Mouse (Mus musculus): ENCODE data around the gene Cdc42bpa.

Gene Cdc42bpa

DNA sequence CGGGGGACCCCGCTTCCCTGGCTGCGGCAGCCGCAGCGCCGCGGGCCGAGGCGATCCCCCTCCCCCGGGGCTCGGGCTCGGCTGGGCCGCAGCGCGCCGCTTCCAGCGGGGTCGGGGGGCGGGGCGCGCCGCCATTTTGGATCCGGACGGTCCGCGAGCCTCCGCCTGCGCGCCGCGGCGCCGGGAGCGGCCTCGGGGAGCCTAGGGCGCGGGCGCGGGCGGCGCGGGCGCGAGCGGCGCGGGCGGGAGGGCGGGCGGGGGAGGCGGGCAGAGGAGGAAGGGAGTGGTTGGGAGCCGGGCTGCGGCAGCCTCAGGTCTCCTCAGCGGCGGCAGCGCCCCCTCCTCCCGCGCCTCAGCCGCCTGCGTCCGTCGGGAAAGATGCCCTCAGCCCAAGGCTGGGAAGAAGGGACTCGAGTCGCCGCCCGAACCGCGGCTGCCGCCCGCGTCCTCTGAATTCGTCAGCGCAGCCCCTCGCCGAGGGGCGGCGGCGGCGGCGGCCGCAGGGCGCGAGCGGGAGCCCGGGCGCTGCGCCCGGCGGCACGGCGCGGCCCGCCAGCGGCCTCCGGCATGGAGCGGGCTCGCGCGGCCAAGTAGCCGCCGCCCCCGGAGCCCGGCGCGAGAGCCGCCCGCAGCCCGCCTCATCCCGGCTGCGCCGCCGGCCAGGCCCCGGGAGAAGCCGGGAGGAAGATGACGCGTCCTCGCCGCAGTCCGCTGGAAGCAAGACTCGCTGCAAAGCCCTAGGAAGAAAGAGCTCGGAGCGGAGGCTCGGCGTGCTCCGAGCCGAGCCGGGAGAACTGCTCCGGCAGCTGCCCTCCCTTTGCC, at the start of gene Cdc42bpa:
Gene Cdc42bpa (plus strand): TSS at position 752 of the 822 bp plus-strand sequence.
- peak; percentile 65 for DNase-seq (ENCODE audit: low spot score)

DNA sequence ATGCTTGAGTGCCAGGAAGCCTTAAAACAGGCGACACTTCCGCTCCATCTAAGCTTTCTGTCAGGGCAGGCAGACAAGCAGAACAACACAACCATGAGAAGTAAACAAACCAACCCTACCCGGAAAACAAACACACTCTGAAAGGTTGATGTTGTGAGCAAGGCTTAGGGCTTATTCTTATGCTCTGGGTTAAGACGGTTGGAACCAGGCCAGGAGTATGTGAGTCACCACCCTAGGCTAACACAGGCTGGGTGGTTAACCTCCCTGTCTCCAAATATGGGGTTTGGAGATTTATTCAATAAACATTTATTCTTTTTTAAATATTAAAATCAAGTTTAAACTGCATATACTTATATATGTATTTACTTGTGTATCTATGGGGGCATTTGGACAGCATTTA, 46.8 kb upstream of the Cdc42bpa start:
- DNase-seq (ENCODE audit: low spot score) = no peak

GRCm38 (mm10) chr1:179917036-179917435, 43.2 kb upstream of the Cdc42bpa start:
- no peak for DNase-seq (ENCODE audit: low spot score)

DNA sequence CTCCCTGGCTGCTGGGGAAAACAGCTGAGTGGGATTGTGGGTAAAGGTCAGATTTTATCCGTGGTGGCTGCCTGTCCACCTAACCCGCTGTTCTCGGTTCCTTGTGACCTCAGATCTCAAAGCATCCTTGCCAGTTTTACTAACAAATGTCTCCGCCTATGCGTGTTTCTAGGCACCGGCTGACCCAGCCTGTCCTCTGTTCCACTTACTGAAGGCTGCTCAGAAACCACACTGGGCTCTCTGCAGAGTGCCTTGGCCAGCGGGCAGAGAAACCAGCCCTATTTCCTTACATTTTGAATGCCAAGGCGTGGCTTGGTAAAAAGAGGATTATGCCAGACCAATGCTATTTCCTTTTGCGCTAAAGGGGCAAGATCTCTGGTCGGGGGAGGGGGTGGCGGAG, 42.8 kb upstream of the Cdc42bpa start:
- no peak for DNase-seq (ENCODE audit: low spot score)

DNA sequence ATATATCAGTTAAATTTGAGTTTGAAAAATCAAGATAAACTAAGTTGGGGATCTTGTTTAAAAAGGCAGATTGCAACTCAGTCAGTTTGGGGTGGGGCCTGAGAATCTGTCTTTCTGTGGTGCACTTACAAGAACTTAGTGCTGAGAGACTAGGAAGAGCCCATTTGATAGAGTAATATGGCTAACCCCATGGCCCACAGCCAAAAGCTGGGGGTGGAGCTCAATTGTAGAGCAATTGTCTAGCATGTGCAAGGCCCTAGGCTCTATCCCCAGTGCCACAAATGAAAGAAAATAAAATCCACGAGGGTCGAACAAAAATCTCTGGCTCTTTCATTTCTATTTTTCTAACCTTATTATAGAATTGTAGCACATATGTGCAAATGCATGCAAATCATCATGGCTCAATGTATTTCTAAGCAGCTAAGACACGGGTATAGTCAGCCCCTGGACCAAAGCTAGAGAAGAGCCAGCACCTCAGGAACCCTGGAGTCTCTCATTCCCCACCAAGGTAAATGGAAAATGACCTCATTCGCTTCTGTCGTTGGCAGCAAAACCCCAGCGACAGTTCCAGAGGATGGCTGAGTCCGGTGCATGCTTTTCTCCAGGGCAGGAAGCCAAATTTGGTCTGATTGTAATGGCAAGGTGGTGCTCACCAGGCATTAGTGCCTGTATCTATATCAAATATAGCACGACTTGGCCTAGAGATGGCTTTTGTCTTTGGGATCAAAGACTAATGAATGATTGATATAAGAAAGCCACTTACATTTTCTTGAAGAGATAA, 40.4 kb upstream of the Cdc42bpa start:
- no peak for DNase-seq (ENCODE audit: low spot score)

GRCm38 (mm10) chr1:179923661-179924405, 36.4 kb upstream of the Cdc42bpa start:
- DNase-seq (ENCODE audit: low spot score) = no peak

DNA sequence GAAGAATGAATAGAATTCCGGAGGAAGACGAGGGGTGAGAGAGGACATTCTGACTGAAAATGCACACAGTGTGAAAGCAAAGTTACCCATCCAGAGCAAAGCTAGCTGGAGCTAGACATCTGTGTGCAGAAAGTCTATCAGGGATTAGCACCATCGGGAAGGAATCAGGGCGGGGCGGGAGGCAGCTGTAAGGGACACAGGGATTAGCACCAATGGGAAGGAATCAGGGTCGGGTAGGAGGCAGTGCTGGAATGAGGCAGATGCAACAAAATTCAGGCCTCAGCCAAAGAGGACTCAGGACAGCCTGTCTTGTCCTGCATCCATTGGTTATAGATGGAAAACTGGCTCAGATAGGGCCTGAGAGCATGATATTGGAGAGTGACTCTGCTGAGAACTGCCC, 34.0 kb upstream of the Cdc42bpa start:
- no peak for DNase-seq (ENCODE audit: low spot score)

DNA sequence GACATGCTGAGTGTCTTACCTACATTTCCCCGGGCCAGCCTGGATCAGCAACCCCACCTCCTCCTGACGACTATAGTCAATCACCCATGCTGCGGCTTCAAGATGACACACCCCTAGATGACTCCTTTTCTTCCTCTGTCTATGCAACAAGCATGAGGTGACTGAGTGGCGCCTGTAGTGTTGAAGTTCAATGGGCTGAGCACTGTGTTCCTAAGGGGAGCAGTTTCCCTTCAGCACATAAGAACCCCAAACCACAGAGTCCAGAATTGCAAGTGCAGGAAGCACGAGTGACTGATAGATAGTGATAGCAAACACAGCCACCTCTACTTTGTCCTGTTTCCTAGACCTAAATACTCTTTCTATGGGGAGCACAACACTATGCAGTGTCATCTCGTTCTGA, 33.2 kb upstream of the Cdc42bpa start:
- DNase-seq (ENCODE audit: low spot score) = no peak

- DNase-seq (ENCODE audit: low spot score) = no peak
Observed at GRCm38 (mm10) chr1:179928822-179929221, 31.4 kb upstream of the Cdc42bpa start.

GRCm38 (mm10) chr1:179931247-179931646, 29.0 kb upstream of the Cdc42bpa start:
- no peak for DNase-seq (ENCODE audit: low spot score)

GRCm38 (mm10) chr1:179934064-179934463, 26.2 kb upstream of the Cdc42bpa start:
- no peak for DNase-seq (ENCODE audit: low spot score)

DNA sequence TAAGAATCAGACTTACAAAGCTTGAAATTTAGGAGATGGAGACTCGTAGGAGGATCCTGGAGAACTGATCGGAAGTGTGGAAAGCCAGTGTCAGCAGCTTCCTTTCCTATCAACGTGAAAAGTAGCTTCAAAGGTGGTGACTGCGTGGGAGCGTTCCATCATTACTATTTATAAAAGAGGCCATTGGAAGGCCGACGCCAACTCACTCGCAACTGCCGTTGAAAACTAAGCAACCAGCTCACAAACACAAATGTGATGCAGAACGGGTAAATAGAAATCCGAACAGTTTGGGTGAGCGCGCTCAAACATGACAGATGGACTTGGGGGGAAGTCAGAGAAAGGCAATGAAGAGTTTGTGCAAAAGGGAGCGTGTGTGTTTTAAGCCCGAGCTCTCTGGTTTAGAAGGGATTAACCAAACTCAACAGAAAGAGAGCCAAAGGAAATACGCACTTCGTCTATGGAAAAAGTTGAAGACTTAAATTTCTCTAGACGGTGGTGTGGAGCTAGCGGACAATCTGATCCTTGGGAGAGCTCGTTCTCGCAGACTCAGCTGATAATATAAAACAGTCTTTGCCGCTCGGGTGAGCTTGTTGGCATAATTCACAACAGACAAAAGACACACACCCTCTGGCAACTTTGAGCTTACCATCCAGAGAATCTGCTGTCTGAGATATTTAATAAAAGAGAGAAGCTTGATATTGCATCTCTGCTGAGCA, 20.0 kb upstream of the Cdc42bpa start:
- no peak for DNase-seq (ENCODE audit: low spot score)

- no peak for DNase-seq (ENCODE audit: low spot score)
Observed at GRCm38 (mm10) chr1:179940787-179941352, 19.4 kb upstream of the Cdc42bpa start.

GRCm38 (mm10) chr1:179945017-179945416, 15.3 kb upstream of the Cdc42bpa start:
- no peak for DNase-seq (ENCODE audit: low spot score)

- DNase-seq (ENCODE audit: low spot score) = no peak
Observed at GRCm38 (mm10) chr1:179946616-179947015, 13.7 kb upstream of the Cdc42bpa start.

DNA sequence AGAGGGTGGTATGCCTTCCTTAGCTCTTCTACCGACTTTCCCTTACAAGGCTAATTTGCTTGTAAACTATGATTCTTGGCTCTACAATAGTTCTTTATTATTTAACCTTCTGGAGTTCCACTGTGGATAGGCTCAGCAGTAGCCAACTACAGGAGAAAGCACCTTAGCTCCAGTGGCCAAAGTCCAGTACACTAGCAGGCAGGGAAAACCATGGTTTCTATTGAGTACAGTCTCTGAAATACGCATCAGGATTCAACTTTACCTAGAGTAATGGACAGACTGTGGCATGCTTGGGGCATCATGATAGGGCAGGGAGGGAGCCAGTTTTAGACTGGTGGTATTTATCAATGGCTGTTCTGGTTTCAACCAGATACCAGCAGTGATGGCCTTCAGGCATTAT, 12.6 kb upstream of the Cdc42bpa start:
- DNase-seq (ENCODE audit: low spot score) = no peak

GRCm38 (mm10) chr1:179951597-179951996, 8.7 kb upstream of the Cdc42bpa start:
- no peak for DNase-seq (ENCODE audit: low spot score)

DNA sequence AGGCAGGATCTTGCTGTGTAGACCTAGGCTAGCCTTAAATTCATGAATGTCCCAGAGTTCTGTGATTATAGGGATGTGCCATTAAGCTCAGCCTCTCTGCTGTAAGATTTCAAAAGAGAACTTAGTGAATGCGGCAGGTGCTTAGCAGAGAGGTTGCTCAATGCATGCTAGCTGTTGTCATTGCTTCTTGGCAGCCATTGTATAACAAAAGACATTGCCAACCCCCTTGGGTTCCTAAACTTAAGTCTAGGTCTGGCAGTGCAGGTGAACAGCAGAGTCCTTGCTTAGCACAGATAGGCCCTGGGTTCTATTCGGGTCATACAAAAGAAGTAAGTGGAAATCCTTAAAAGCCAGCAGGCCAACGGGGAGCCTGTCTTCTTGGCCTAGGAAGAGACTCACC, 7.0 kb upstream of the Cdc42bpa start:
- no peak for DNase-seq (ENCODE audit: low spot score)

DNA sequence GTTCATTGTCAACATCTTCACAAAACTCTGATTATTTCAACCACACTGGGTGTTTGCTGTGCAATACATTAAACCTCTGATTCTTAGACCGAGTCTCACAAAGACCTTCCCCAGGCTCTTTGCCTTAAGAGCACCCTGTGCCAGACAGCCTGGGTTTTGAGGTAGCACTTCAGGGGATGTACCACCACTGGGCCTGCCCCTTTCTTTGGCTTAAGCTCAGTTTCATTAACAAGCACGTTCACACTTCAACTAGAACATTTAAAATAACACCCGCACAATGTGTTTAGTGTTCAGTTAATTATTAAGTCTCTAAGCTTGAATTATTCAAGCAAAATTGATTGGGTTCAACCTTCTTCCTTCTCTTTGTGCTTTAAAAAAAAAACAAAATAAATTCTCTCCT, 2.8 kb upstream of the Cdc42bpa start:
- DNase-seq (ENCODE audit: low spot score) = no peak

DNA sequence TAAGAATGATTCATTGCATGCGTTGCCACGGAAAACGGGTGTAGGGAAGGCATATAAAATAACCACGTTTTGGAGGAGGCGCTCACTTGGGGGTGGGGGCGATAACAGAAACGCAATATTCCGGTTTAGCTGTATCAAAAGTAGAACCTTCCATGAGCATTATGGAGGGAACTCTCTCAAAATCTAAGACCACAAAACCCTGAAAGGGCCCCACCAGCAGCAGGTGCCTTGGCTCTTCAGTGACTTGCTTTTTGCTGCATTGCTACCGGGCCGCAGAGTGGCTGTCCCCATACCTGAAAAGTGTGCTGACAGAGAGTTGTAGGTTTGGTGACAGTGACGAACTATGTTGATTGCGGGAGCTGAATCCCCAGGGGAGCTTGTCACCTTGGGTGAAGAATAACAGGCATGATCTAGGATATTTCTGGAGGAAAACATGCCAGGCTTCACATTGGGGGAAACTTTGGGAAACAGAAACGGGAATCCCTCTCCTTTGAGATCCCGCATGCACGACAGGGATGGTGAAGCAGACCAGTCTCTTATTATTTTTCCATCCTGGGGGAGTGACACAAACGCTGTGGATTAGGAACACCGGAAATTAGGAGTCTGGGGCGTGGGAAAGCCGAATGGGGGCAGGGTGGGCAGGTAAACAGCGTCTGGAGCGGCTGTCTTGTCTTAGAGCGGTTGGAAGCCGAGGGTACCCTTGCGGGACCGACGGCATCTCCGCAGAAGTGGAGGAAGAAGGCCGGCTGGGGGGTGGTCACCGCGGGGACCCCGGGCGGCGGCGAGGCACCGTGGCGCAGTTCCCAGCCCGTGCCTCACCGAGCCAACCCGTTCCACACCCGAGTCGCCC, 1.2 kb upstream of the Cdc42bpa start:
- peak; percentile 9 for DNase-seq (ENCODE audit: low spot score)

GRCm38 (mm10) chr1:179960543-179960876, 238 bp downstream of the Cdc42bpa start:
- no peak for DNase-seq (ENCODE audit: low spot score)

Data from ovary, postnatal 10 days (tissue).